Mouse (Mus musculus): ENCODE results near the gene Slc30a2.
"Not testable (repeated sequence)": the region's sequence is repeated elsewhere in the genome, so short reads cannot be mapped to it uniquely, and the experiment has no call there.

Gene Slc30a2

DNA sequence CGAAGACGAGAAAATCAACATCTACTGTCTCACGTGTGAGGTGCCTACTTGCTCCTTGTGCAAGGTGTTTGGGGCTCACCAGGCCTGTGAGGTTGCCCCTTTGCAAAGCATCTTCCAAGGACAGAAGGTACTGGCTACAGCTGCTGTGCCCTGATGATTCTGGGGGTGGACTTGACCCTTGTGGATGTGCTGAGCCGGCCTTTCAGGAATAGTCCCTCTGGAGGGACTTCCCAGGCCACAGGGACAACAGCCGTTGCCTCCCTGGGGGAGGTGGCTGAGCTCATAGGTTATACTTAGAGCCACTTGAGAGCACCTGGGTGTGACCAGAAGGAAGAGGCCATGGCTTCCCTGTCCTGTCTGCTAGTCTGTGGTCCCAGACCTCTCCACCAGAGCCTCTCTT lies 23.3 kb upstream of the Slc30a2 start:
- DNase-seq (ENCODE audit: low read depth, low spot score): no peak

DNA sequence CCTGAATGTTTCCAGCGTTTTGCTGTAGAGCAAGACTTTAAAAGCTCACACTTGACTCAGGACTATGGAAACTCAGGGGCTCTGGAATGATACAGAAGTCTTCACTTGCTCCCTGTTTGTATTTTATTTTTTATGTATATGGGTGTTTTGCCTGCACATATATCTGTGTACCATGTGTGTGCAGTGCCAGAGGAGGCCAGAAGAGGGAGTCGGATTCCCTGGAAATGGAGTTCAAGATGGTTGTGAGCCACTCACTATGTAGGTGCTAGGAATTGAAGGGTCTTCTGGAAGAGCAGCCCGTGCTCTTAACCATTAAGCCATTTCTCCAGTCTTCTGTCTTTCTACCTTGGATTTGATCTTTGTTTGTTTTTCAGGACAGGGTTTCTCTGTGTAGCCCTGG lies 21.5 kb upstream of the Slc30a2 start:
- no peak for DNase-seq (ENCODE audit: low read depth, low spot score)

DNA sequence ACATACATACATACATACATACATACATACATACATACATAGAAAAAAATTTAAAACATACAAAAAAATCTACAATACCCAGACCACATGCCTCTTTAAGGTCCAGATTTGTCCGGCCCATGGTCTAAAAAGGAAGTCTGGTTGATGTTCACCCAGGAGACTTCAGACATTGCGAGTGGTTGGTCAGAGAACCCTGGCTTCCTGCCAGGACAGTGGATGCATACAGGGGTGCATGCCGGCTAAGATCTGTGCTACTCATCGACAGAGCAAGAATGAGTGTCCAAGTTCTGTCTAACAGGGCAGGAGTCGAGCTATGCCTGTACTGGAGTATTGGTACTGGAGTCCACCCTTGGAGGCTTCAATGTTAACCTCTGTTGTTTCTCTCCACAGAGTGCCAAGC lies 18.3 kb upstream of the Slc30a2 start:
- no peak for DNase-seq (ENCODE audit: low read depth, low spot score)

DNA sequence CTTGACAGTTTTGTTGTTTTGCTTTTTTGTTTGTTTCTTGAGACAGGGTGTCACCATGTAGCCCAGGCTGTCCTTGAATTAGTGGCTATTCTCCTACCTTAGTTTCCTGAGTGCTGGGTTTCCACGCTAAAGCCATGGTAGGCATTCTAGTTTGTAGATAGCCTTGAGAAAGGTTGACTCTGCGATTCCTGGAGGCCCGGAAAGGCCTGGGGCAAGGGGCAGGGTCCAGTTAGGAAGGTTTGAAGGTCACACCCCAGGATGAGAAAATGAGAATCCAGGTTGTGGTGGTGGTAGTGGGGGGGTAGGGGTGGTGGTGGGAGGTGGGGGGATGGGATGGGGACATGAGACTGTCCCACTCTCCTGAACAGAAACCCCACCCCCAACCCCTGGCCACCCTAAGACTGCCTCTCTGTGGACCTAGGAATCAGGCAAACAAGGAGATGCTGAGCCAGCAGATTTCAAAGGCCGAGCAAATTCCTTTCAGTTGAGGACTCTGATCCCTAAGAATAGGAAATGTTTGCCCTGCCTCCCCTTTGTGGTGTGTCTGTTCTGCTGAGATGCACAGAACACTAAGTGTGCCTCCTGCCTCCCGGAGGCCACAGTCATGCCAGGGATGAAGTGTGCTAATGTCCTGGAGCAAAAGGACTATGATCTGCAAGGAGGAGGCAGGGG lies 16.0 kb upstream of the Slc30a2 start:
- no peak for DNase-seq (ENCODE audit: low read depth, low spot score)

DNA sequence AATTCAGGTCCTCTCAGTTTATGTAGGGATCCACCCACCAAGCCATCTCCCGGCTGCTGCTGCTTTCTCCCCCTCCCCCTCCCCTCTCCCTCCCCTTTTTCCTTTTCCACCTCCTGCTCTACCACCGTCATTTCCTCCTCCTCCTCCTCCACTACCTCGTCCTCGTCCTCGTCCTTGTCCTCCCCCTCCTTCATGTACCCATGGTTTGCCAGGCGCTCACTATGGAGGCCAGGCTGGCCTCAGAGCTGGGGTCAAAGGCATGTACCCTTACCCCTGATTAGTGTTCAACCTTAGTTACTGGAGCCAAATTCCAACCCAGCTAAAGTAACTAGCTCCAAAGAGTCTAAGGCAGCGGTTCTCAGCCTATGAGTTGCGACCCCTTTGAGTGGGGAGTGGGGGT lies 14.8 kb upstream of the Slc30a2 start:
- DNase-seq (ENCODE audit: low read depth, low spot score): no peak

DNA sequence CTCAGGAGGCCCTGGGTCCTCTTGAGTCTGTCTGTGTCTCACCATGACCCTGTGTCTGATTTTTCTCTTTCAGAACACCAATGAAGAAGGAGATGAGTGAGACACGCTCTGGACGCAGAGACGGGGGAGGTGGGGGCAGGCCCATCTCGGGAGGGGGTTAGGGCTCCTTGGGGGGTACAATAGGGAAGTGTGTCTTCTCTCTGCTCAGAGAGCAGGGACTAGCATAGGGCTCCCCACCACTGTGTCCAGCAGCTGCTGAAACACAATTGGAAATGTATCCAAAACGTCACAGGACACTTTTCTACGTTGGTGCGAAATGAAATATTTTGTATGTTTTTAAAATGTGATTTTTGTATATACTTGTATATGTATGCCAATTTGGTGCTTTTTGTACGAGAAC lies 14.1 kb upstream of the Slc30a2 start:
- no peak for DNase-seq (ENCODE audit: low read depth, low spot score)

DNA sequence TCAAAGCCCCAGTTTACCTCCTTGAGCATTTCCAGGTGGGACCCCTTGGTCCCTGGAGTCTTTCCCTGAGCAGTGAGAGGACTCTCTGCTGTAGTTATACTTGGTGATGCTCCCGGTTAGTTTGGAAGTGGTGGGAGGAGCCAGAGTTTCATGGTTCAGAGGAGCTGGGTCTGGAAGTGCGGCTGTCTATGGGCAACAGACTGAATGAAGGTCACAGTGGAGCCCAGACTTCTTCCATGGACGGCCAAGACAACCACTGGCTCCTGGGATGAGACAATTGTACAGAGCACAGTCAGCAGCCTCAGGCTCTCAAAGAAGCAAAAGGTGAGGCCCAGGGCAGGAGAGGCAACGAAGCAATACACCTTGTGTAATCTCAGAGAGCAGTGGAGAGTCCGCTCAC lies 12.7 kb upstream of the Slc30a2 start:
- no peak for DNase-seq (ENCODE audit: low read depth, low spot score)

DNA sequence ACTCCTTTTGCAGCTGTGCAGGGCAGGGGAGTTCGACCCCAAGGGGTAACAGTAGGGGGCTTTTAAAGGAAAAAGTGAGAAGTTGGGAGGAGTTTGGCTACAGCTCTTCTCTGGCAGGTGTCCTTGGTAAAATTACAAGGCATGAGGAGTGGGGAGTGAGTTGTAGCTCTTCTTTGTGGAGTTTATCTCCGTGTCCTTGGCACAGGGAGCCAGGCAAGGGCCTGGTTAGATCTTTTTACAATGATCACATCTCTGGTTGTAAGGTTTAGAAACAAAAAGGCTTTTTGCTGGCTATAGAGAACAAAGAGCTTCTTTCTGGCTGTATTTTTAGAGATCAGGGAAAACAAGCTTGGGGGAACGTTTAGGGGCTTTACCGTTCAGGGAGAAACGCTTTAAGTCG lies 1.8 kb upstream of the Slc30a2 start:
- DNase-seq (ENCODE audit: low read depth, low spot score): not testable (repeated sequence)

DNA sequence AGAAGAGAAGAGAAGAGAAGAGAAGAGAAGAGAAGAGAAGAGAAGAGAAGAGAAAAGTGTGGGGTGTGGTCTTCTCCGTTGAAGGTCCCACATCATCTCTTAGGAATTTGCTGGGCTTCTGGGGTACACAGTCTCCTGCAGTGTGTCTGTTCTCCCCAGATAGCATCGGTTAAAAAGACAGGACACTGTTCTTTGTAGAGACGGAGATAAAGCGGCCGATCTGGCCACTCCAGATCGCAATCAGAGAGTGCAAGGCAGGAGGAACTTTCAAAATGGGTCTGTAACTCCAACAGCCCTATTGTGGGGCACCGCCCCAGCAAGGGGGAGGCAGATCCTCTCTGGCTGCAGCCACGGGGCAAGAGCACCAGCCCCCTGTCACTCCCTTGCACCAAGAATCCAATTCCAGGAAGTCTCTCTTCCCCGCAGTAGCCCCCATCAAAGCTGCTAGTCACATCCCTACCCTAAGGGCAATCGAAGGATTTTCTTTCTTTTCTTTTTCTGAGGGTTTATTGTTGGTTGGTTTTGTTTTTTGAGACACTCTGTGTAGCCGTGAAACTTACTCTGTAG lies 685 bp upstream of the Slc30a2 start:
- no peak for DNase-seq (ENCODE audit: low read depth, low spot score)

DNA sequence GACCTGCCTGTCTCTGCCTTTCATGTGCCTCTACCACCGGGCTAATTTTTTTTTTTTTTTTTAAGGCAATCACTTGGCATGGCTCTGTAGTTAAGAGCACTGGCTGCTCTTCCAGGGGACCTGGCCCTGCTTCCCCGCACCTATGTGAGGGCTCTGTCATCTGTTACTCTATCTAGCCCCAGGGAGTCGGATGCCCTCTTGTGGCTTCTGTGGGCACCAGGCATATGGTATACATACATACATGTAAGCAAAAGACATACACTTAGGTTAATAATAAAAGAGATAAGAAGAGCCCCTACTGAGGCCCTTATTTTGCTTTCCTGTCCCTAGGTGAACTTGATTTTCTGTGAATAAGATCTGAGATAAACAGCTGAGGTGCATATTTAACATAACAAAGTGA lies 1.6 kb downstream of the Slc30a2 start:
- DNase-seq (ENCODE audit: low read depth, low spot score): no peak

DNA sequence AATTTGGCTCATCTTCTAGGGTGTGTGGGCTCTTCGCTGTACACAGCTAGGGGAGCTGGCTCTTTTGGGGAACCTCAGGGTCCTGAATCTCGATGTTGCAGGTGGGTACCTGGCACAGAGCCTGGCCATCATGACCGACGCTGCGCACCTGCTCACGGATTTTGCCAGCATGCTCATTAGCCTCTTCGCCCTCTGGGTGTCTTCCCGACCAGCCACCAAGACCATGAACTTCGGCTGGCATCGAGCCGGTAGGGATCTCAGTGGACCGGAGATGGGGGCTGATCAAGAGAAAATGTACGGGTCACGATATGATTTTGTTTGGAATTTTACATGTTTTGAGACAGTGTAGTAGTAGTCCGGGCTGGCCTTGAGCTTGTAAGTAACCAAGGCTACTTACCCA lies 2.8 kb downstream of the Slc30a2 start:
- DNase-seq (ENCODE audit: low read depth, low spot score): no peak

DNA sequence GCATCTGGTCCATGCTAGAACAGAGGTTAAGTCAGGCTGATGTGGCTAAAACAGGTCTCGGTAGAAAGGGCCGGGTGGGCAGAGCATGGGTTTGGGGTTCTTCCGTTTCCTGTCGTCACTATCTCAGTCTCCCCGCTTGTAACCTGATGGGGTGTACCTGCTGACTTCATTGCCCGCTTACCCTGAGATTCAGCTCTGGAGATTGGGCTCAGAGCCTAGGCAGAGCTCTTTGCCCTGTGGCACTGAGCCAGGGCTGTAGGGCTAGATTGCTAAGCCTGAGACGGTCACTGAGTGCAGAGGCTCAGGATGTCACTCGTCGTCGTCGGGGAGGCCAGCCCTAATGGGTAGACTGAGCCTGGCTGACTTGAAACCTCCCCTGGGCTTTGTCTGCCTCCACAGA lies 5.1 kb downstream of the Slc30a2 start:
- no peak for DNase-seq (ENCODE audit: low read depth, low spot score)

DNA sequence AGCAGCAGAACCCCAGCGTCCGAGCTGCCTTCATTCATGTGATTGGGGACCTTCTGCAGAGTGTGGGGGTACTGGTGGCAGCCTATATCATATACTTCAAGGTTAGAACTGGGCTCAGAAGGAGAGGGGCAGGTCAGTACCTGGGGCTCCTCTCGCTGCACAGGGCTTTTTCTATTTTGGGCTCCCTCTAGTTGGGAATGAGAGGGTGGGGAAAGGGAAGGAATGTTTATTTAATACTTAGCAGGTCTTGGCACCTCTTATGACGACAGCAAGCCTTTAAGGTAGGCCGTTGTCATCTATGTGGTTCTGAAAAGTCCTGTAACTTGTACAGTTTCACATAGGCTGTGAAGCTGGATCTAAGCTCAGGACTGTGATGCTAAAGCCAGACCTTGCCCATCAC lies 5.6 kb downstream of the Slc30a2 start:
- no peak for DNase-seq (ENCODE audit: low read depth, low spot score)

DNA sequence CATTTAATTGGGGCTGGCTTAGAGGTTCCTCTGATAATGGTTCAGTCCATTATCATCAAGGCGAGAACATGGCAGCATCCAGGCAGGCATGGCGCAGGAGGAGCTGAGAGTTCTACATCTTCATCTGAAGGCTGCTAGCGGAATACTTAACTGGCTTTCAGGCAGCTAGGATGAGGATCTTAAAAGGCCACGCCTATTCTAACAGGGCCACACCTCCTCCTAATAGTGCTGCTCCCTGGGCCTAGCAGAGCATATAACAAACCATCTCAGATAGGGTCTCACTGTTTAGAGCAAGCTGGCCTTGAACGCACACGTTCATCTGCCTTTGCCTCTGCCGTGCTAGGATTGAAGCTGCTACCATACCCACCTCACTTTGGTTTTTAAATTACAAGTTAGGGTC lies 6.8 kb downstream of the Slc30a2 start:
- no peak for DNase-seq (ENCODE audit: low read depth, low spot score)

DNA sequence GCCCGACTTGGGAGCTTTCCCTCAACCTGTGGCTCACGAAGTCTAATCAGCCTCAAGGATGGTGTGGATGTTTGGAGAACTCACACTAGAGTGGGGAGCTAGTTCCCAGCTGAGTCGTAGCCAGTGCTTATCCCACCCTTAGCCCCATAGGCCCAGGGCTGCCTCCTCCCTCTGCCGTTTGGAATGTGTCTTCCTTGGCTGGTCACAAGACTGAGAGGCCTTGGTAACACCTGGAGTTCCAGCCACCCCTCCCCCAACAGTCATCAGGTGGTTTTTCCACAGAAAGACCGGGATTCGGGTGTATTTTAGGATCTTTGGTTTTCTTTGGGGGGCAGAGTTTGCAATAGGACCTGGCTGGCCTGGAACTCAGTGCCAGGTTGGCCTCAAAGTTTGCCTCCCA lies 7.7 kb downstream of the Slc30a2 start:
- DNase-seq (ENCODE audit: low read depth, low spot score): no peak

DNA sequence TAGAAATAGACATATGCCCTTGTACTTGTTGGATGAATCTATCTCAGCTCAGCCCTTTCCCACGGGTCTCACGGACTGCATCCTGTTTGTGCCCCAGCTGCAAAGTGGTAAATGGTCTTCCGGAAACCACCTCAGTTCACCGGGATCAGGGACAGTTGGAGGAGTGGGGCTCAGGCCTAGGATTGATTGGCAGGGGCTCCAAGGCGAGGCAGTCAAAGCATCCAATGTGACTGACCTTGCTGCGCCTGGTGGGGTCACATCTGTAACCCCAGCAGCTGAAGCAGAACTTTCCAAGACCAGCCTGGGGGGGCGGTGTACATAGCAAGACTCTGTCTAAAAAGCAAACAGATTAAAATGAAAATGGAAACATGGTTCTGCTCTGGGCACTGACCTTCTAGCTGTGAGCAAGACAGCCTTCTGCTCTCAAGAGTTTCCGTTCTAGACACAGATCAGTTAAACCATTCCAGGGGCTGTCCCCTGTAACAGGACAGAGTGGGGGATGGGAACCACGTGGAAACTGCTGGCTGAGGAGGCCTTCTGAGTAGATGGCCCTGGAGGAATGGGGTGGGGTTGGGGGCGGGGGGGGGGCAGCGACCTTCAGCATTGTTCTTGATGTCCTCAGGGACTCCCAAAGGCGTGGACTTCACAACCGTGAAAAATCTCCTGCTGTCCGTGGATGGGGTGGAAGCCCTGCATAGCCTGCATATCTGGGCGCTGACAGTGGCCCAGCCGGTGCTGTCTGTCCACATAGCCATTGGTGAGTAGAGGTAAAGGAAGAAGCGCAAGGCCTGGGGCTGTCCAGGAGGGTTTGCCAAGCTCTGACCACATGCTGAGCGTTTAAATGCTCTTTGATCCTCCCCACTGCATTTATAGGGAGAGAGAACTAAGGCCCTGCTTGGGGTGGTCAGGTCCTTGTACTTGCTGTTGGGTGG lies 8.6 kb downstream of the Slc30a2 start:
- DNase-seq (ENCODE audit: low read depth, low spot score): no peak

DNA sequence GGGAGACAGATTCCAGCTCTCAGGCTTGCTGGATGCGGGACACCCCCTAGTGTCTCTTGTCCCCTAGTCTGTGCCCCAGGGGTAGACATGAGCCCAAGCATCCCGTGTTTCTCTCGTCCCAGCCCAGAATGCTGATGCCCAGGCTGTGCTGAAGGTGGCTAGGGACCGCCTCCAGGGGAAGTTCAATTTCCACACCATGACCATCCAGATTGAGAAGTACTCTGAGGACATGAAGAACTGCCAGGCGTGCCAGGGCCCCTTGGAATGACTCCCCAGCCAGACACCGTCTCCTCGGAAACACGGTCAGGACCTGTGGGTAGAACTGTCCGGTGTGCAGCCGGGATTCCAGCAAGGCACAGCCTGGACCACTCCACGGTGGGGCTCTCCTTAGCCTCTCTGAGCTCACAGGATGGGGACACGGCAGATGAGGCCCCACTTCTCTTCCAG lies 9.3 kb downstream of the Slc30a2 start:
- no peak for DNase-seq (ENCODE audit: low read depth, low spot score)

DNA sequence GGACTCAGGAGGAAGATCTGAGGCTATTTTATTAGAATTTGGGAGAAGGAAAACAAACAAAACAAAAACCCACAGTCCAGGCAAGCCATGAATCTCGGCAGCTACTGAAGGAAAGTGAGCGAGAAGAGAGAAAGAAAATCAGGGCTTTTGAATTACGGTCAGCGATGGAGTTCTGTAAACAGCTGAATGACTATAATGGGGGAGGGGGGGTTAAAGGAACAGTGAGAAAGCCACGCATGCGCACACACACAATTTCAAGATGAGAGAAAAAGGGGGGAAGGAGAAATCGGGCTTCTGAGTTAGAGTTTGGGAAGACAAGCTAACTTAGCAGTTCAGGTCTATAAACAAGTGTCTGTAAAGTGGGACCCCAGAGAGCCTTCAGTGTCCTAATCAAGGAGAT lies 9.9 kb downstream of the Slc30a2 start:
- no peak for DNase-seq (ENCODE audit: low read depth, low spot score)

DNA sequence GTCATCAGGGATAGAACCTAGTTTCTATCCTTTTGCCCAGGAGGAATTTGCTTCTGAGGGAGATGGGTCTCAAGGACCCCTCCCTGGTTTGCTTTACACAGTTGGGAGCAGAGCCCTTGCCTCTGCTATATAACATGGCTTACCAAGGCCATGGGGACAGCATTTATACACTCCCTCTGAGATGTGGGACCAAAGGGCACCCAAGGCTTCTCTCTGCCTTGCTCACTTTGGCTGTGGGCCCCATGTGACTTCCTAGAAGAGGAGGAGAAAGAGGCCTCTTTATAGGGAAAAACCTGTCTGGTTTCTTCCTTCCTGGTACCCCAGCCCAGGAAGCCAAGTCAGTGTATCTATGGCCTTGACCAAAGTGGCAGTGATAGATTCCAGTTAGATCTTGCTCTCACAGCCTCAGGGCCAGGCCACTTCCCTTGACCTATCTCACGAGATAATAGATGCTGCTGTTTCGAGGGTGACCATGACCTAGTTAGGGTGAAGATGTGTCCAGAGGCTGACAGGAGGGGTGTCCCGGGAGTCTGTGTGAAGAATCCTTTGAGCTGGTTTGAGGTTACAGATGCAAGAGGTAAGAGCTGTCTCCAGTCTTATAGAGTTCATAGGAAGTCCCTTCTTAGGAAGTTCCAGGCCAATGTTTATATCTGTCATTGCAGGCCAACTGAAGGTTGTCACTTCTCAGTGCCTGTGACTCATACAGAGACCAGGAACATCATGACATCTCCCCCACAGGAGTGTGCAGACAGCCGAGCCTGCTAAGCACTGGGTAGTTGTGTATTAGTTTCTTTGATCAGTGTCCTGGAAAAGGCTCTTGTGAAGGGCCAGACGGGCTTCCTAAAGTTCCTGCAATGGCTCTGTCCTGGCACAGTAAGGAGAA lies 10.8 kb downstream of the Slc30a2 start:
- no peak for DNase-seq (ENCODE audit: low read depth, low spot score)

DNA sequence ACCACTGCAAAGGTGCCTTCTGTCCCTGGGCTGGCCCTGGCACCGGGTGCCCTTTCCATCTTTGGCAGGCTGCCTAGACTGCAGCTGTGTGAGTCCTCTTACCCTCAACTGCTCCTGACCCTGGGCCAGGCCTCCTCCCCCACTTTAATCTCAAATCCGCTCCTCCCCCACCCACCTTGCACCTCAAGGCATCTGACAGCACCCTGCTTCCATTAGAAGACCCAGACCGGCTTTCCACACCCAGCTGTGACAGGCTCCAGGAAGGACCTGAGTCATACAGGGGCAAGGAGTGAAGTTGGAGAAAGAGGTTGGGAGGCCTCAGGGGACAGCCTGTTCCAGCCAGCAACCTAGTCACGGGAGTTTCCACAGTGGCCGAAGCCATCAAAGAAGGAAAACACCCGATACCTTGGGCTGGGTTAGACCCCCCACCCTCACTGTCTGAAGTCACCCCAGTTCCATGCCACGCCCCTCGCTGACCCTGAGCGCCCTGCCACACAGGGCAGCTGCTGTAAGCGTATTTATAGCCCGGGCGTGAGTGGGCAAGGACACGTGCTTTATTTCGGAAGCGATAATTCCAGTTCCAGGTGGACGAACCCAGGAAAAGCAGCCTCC lies 13.0 kb downstream of the Slc30a2 start:
- no peak for DNase-seq (ENCODE audit: low read depth, low spot score)
